Mouse (Mus musculus): Measurements from ENCODE around the gene Rars2. TPM values are rescaled to one million over a fixed set of nuclear protein-coding genes. Genes with fewer than 3 reads are reported as not detected.
A peak's percentile ranks its signal among the peaks of the same experiment; 100 is the strongest.
"Not testable (repeated sequence)": the region's sequence is repeated elsewhere in the genome, so short reads cannot be mapped to it uniquely, and the experiment has no call there.

The Rars2 gene
- polyA plus RNA-seq (2015; fragmentation: Nextera tagmentation; extraction: Ambion mirVana) = 59.8 and 62.5 TPM in 2 replicates

GRCm38 (mm10) chr4:34614630-34615094, at the start of gene Rars2, which contains the start of gene Orc3:
TSS of gene Rars2 (plus strand) at chr4:34614957.
TSS of gene Orc3 (minus strand) at chr4:34614944.
- Histone ChIP-seq H3K4me2 (peak within 1 kb of the TSS; percentile 80), H3K9ac (peak within 1 kb of the TSS; percentile 70), H3K4me1 (peaks cover 17% of the 10 kb centered on the region), H3K4me3 (peak within 1 kb of the TSS; percentile 63), H3K27ac (peak within 1 kb of the TSS; percentile 92), H3K9me3 (no peaks in the 10 kb centered on the region), H3K36me3 (peaks cover under 1% of the 10 kb centered on the region; the same call in 1 of the 2 replicates), H3K27me3 (no peaks in the 10 kb centered on the region)
- peak; percentile 94 for ATAC-seq (ENCODE audit: insufficient number of reproducible peaks, low FRiP score, low TSS enrichment, low read depth)
- under 1% methylated on average over 41 of the region's 42 CpGs for WGBS

- H3K9me3 ChIP-seq = no peaks in the 10 kb centered on the region
- H3K4me2 ChIP-seq = no peak overlapping the region
- no peak overlapping the region for H3K27ac ChIP-seq
- no peak for ATAC-seq (ENCODE audit: insufficient number of reproducible peaks, low FRiP score, low TSS enrichment, low read depth)
- no peak overlapping the region for H3K4me3 ChIP-seq
- no peak overlapping the region for H3K9ac ChIP-seq
- no peaks in the 10 kb centered on the region for H3K4me1 ChIP-seq
- H3K27me3 ChIP-seq = no peaks in the 10 kb centered on the region
- H3K36me3 ChIP-seq = peaks cover 52% of the 10 kb centered on the region
- WGBS = 82% methylated on average over 6 of the region's 6 CpGs
Measured at GRCm38 (mm10) chr4:34566226-34566625, 48.5 kb upstream of the Rars2 start.

- no peak for ATAC-seq (ENCODE audit: insufficient number of reproducible peaks, low FRiP score, low TSS enrichment, low read depth)
- H3K4me1 ChIP-seq = no peaks in the 10 kb centered on the region
- H3K4me2 ChIP-seq = no peak overlapping the region
- H3K9ac ChIP-seq = no peak overlapping the region
- H3K27ac ChIP-seq = no peak overlapping the region
- no peaks in the 10 kb centered on the region for H3K9me3 ChIP-seq
- no peak overlapping the region for H3K4me3 ChIP-seq
- no peaks in the 10 kb centered on the region for H3K27me3 ChIP-seq
- WGBS = 72% methylated on average over 2 of the region's 2 CpGs
- peaks cover 75% of the 10 kb centered on the region for H3K36me3 ChIP-seq
Measured at GRCm38 (mm10) chr4:34572876-34573275, 41.9 kb upstream of the Rars2 start.

- Histone ChIP-seq H3K27ac (no peak overlapping the region), H3K9me3 (no peaks in the 10 kb centered on the region), H3K4me3 (no peak overlapping the region), H3K4me1 (no peaks in the 10 kb centered on the region), H3K4me2 (no peak overlapping the region), H3K36me3 (peaks cover 70% of the 10 kb centered on the region), H3K27me3 (no peaks in the 10 kb centered on the region), H3K9ac (no peak overlapping the region)
- no peak for ATAC-seq (ENCODE audit: insufficient number of reproducible peaks, low FRiP score, low TSS enrichment, low read depth)
- 95% methylated on average over 2 of the region's 2 CpGs for WGBS
Measured at GRCm38 (mm10) chr4:34577028-34577427, 37.7 kb upstream of the Rars2 start.

- no peak overlapping the region for H3K4me2 ChIP-seq
- H3K4me3 ChIP-seq = no peak overlapping the region
- no peaks in the 10 kb centered on the region for H3K27me3 ChIP-seq
- H3K9me3 ChIP-seq = no peaks in the 10 kb centered on the region
- WGBS = 88% methylated on average over 1 of the region's 1 CpGs
- no peak overlapping the region for H3K27ac ChIP-seq
- H3K4me1 ChIP-seq = no peaks in the 10 kb centered on the region
- no peak overlapping the region for H3K9ac ChIP-seq
- ATAC-seq (ENCODE audit: insufficient number of reproducible peaks, low FRiP score, low TSS enrichment, low read depth) = no peak
- peaks cover 71% of the 10 kb centered on the region for H3K36me3 ChIP-seq
Measured at GRCm38 (mm10) chr4:34579215-34579614, 35.5 kb upstream of the Rars2 start.

- not testable (repeated sequence) for H3K9ac ChIP-seq; H3K4me2 ChIP-seq; H3K4me1 ChIP-seq; H3K4me3 ChIP-seq; H3K9me3 ChIP-seq; ATAC-seq (ENCODE audit: insufficient number of reproducible peaks, low FRiP score, low TSS enrichment, low read depth); H3K27me3 ChIP-seq; H3K27ac ChIP-seq
- H3K36me3 ChIP-seq = peaks cover 58% of the 10 kb centered on the region
- WGBS = 81% methylated on average over 1 of the region's 1 CpGs
Measured at GRCm38 (mm10) chr4:34581489-34581888, 33.3 kb upstream of the Rars2 start.

- no peaks in the 10 kb centered on the region for H3K4me1 ChIP-seq
- H3K9me3 ChIP-seq = no peaks in the 10 kb centered on the region
- H3K9ac ChIP-seq = no peak overlapping the region
- H3K4me2 ChIP-seq = no peak overlapping the region
- H3K27me3 ChIP-seq = no peaks in the 10 kb centered on the region
- no peak overlapping the region for H3K27ac ChIP-seq
- H3K36me3 ChIP-seq = peaks cover 54% of the 10 kb centered on the region
- H3K4me3 ChIP-seq = no peak overlapping the region
- WGBS = 66% methylated on average over 7 of the region's 7 CpGs
- ATAC-seq (ENCODE audit: insufficient number of reproducible peaks, low FRiP score, low TSS enrichment, low read depth) = no peak
Measured at GRCm38 (mm10) chr4:34581990-34582389, 32.8 kb upstream of the Rars2 start.

GRCm38 (mm10) chr4:34582476-34582875, 32.3 kb upstream of the Rars2 start:
- H3K9ac ChIP-seq = no peak overlapping the region
- H3K27ac ChIP-seq = no peak overlapping the region
- 70% methylated on average over 5 of the region's 5 CpGs for WGBS
- no peak for ATAC-seq (ENCODE audit: insufficient number of reproducible peaks, low FRiP score, low TSS enrichment, low read depth)
- no peaks in the 10 kb centered on the region for H3K27me3 ChIP-seq
- H3K36me3 ChIP-seq = peaks cover 53% of the 10 kb centered on the region
- H3K4me3 ChIP-seq = no peak overlapping the region
- no peak overlapping the region for H3K4me2 ChIP-seq
- no peaks in the 10 kb centered on the region for H3K9me3 ChIP-seq
- no peaks in the 10 kb centered on the region for H3K4me1 ChIP-seq

GRCm38 (mm10) chr4:34583427-34583826, 31.3 kb upstream of the Rars2 start:
- 90% methylated on average over 3 of the region's 3 CpGs for WGBS
- Histone ChIP-seq H3K27ac (no peak overlapping the region), H3K9ac (no peak overlapping the region), H3K9me3 (no peaks in the 10 kb centered on the region), H3K27me3 (no peaks in the 10 kb centered on the region), H3K4me3 (no peak overlapping the region), H3K4me1 (no peaks in the 10 kb centered on the region), H3K4me2 (no peak overlapping the region), H3K36me3 (peaks cover 47% of the 10 kb centered on the region)
- ATAC-seq (ENCODE audit: insufficient number of reproducible peaks, low FRiP score, low TSS enrichment, low read depth) = no peak

GRCm38 (mm10) chr4:34584871-34585607, 29.7 kb upstream of the Rars2 start:
- H3K36me3 ChIP-seq = peaks cover 35% of the 10 kb centered on the region
- no peak overlapping the region; the same call in 1 of the 2 replicates for H3K27ac ChIP-seq
- no peaks in the 10 kb centered on the region for H3K27me3 ChIP-seq
- ATAC-seq (ENCODE audit: insufficient number of reproducible peaks, low FRiP score, low TSS enrichment, low read depth) = no peak
- no peak overlapping the region for H3K4me3 ChIP-seq
- no peaks in the 10 kb centered on the region for H3K9me3 ChIP-seq
- no peak overlapping the region for H3K4me2 ChIP-seq
- 62% methylated on average over 7 of the region's 7 CpGs for WGBS
- no peak overlapping the region for H3K9ac ChIP-seq
- no peaks in the 10 kb centered on the region for H3K4me1 ChIP-seq

GRCm38 (mm10) chr4:34603123-34603522, 11.6 kb upstream of the Rars2 start:
- peaks cover 61% of the 10 kb centered on the region for H3K36me3 ChIP-seq
- H3K27me3 ChIP-seq = no peaks in the 10 kb centered on the region

GRCm38 (mm10) chr4:34606658-34607057, 8.1 kb upstream of the Rars2 start:
- ATAC-seq (ENCODE audit: insufficient number of reproducible peaks, low FRiP score, low TSS enrichment, low read depth) = no peak
- Histone ChIP-seq H3K9ac (no peak overlapping the region), H3K27ac (no peak overlapping the region), H3K4me2 (no peak overlapping the region), H3K4me3 (no peak overlapping the region), H3K36me3 (peaks cover 44% of the 10 kb centered on the region), H3K27me3 (no peaks in the 10 kb centered on the region), H3K9me3 (no peaks in the 10 kb centered on the region), H3K4me1 (no peaks in the 10 kb centered on the region)
- 95% methylated on average over 10 of the region's 10 CpGs for WGBS

More at GRCm38 (mm10) chr4:34603123-34603522, 11.6 kb upstream of the Rars2 start:
- WGBS = 97% methylated on average over 6 of the region's 6 CpGs
- H3K9me3 ChIP-seq = no peaks in the 10 kb centered on the region
- H3K4me1 ChIP-seq = no peaks in the 10 kb centered on the region
- H3K27ac ChIP-seq = no peak overlapping the region
- H3K4me3 ChIP-seq = no peak overlapping the region
- H3K9ac ChIP-seq = no peak overlapping the region
- no peak overlapping the region for H3K4me2 ChIP-seq
- ATAC-seq (ENCODE audit: insufficient number of reproducible peaks, low FRiP score, low TSS enrichment, low read depth) = no peak

Measured in limb, embryonic 15.5 days (tissue).